Mouse (Mus musculus) kidney, adult 2 months (tissue): ENCODE measurements at regions not wholly inside any gene's neighbourhood (a gene's known extent, or its start where the extent isn't known, plus 50 kb on each side); places are given as distances from the start of the nearest gene placed in this dataset.

Experiments
- DNase-seq: peaks from one replicate; pipeline ENCODE4 v3.0.0; 2021
- H3K27ac ChIP-seq: fragments of 200-500 bp; 2 replicates; pipeline ENCODE4 v1.5.1; 2012; ENCODE audit warnings: low read depth, low read length, control low read depth, inconsistent platforms; ENCODE audit not compliant: insufficient read depth
- H3K27me3 ChIP-seq: fragments of 200-500 bp; replicated peaks from 2 replicates; pipeline ENCODE4 v1.6.1; 2012; ENCODE audit warnings: mild to moderate bottlenecking, moderate library complexity, low read length, inconsistent platforms; ENCODE audit not compliant: control insufficient read depth, insufficient read depth
- H3K36me3 ChIP-seq: fragments of 200-500 bp; 2 replicates; pipeline ENCODE4 v1.6.1; 2012; ENCODE audit warnings: mild to moderate bottlenecking, moderate library complexity, low read length, inconsistent platforms; ENCODE audit not compliant: control insufficient read depth, insufficient read depth
- H3K4me1 ChIP-seq: fragments of 200-500 bp; 2 replicates; pipeline ENCODE4 v1.6.1; 2011; ENCODE audit warnings: low read length; ENCODE audit not compliant: control insufficient read depth, insufficient read depth
- H3K4me3 ChIP-seq: fragments of 200-500 bp; 2 replicates; pipeline ENCODE4 v1.5.1; 2011; ENCODE audit warnings: mild to moderate bottlenecking, low read depth, low read length, control low read depth; ENCODE audit not compliant: insufficient read depth
- CTCF ChIP-seq: fragments of 200-500 bp; conservative IDR thresholded peaks from 2 replicates; pipeline ENCODE4 v1.5.1; 2011; ENCODE audit warnings: low read depth, mild to moderate bottlenecking, control low read depth, low read length, moderate library complexity, mixed read lengths; ENCODE audit not compliant: insufficient read depth, insufficient read length
- POLR2A ChIP-seq: fragments of 200-500 bp; IDR thresholded peaks from one replicate; pipeline ENCODE4 v1.6.1; 2011; ENCODE audit warnings: low read depth, low read length, control low read depth
- WGBS: fragments of 180-500 bp; shearing (Covaris S2); methylation state at CpG from one replicate; pipeline ENCODE4 v1.1.7; 2018; 5-methylcytosine and 5-hydroxymethylcytosine counted together

DNA sequence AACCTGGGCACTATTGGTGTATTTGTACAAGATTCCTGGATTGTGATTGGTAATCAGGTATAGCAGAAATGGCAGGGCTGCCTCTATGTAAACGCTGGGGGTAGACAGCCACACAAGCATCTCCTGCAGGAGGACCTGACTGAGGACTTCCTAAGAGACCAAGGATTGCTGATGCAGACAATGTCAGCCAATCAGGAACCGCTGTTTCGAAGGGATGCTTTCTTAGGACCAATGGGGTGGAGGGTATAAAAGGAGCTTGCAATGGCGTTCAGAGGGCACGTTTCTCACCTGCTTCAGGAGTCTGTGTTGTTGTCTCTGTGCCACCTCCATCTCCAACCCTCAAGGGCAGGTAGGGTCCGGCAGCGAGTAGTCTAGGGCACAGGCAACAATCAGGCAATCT is 393.7 kb downstream of the Gm45692 start:
- WGBS, result 84% methylated on average over 7 of the region's 7 CpGs
- H3K4me1 ChIP-seq, result no peaks in the 10 kb centered on the region

DNA sequence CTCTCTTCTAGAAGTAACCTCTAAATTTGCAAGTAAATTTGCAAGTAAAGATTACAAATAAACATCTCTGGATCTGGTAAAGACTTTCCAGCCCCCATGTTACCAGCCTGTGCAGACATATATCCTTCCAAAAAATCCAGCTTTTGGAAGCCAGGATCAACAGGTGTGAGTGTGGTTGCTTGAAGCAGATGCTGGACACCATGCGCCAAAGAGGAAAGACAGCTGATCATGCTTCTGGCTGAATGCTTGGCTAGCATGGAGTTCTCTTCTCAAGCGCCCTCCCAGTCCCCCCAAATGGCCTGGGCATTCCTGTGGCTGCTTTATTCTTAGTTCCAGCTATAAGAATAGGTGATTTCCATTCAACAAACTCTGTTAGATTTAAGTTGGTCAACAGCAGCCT is 404.9 kb downstream of the Gm45692 start:
- Histone ChIP-seq H3K27ac (no peak overlapping the region), H3K4me1 (no peaks in the 10 kb centered on the region), H3K27me3 (no peaks in the 10 kb centered on the region), H3K4me3 (no peak overlapping the region), H3K36me3 (no peaks in the 10 kb centered on the region)
- no peak for DNase-seq
- WGBS, result 92% methylated on average over 2 of the region's 2 CpGs
- TF ChIP-seq POLR2A, result no peak
- TF ChIP-seq CTCF, result no peak

More for the DNA sequence above, 393.7 kb downstream of the Gm45692 start:
- H3K27ac ChIP-seq, result no peak overlapping the region
- DNase-seq, result no peak
- no peaks in the 10 kb centered on the region for H3K27me3 ChIP-seq
- no peaks in the 10 kb centered on the region for H3K36me3 ChIP-seq
- no peak overlapping the region for H3K4me3 ChIP-seq
- TF ChIP-seq POLR2A (no peak), CTCF (no peak)

DNA sequence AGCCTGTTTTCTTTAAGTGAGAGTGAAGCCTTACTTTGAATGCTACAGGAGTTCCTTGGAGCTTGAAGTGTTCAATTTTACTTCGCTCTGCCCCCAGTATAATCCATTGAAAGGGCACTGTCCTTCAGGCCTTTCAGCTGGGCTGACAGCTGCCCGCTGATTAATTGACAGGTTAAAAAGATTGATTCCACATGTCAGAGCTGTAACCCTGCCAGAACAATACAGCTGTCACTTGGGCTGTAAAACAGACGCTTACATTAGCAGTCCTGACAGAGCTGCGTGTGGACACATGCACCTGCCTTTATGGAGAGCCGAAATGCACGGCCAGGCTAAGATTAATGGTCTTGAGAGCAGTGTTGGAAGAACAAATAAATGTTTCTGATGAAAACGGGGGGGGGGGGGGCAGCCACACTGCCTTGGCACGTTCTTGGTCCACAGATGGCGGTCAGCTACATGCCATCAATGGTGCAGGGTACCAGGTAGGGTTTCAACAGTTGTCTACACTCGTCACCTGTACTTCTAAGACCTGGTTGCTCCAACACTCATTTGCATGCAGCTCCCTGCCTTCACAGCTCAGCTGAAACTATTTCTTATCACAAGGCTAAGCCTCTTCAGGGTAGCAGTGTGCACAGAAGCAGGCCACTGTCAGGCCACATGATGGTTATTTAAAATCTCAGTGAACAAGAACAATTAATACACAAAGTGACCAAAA is 407.3 kb downstream of the Gm45692 start:
- 38% methylated on average over 10 of the region's 10 CpGs for WGBS
- Histone ChIP-seq H3K36me3 (no peaks in the 10 kb centered on the region), H3K4me3 (no peak overlapping the region), H3K4me1 (no peaks in the 10 kb centered on the region), H3K27ac (no peak overlapping the region), H3K27me3 (no peaks in the 10 kb centered on the region)
- no peak for TF ChIP-seq CTCF
- TF ChIP-seq POLR2A, result no peak
- no peak for DNase-seq

DNA sequence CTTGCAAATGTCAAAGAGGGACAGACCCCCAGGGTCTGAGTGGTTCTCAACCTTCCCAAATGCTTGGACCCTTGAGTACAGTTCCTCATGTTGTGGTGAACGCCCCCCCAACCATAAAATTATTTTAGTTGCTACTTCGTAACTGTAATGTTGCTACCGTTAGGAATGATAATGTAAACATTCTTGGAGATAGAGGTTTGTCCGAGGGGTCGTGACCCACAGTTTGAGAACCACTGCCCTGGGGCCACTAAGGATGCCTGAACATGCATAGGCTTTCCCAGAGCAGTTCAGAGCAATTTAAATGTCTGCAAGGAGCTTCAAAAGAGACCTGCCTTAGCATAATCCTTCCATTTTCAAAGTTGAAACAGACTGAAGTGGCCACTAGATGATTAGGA is 407.8 kb downstream of the Gm45692 start:
- TF ChIP-seq CTCF (no peak), POLR2A (no peak)
- WGBS, result 71% methylated on average over 5 of the region's 5 CpGs
- Histone ChIP-seq H3K36me3 (no peaks in the 10 kb centered on the region), H3K4me3 (no peak overlapping the region), H3K27me3 (no peaks in the 10 kb centered on the region), H3K4me1 (no peaks in the 10 kb centered on the region), H3K27ac (no peak overlapping the region)
- no peak for DNase-seq

DNA sequence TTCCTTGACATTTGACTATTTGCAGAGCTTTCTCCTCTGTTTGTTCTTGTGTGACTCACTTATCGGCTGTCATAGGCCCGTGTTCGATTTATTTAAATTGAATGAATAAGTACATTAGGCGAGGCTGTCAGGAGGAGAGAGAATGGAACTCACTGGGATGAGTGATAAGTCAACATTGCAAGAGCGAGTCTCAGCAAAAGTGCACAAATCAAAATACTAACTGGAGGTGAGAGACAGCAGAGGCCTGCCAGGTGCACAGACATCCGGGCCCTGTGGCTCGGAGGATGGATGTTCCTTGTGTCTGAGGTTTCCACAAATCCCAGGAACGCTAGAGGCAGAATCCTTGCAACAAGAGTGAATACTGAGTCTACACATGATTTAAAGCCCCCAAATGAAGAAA is 410.6 kb downstream of the Gm45692 start:
- no peak overlapping the region for H3K4me3 ChIP-seq
- WGBS, result 88% methylated on average over 8 of the region's 8 CpGs
- H3K27ac ChIP-seq, result no peak overlapping the region
- H3K36me3 ChIP-seq, result no peaks in the 10 kb centered on the region
- H3K27me3 ChIP-seq, result no peaks in the 10 kb centered on the region
- no peaks in the 10 kb centered on the region for H3K4me1 ChIP-seq
- no peak for DNase-seq
- TF ChIP-seq CTCF, result no peak
- TF ChIP-seq POLR2A, result no peak

DNA sequence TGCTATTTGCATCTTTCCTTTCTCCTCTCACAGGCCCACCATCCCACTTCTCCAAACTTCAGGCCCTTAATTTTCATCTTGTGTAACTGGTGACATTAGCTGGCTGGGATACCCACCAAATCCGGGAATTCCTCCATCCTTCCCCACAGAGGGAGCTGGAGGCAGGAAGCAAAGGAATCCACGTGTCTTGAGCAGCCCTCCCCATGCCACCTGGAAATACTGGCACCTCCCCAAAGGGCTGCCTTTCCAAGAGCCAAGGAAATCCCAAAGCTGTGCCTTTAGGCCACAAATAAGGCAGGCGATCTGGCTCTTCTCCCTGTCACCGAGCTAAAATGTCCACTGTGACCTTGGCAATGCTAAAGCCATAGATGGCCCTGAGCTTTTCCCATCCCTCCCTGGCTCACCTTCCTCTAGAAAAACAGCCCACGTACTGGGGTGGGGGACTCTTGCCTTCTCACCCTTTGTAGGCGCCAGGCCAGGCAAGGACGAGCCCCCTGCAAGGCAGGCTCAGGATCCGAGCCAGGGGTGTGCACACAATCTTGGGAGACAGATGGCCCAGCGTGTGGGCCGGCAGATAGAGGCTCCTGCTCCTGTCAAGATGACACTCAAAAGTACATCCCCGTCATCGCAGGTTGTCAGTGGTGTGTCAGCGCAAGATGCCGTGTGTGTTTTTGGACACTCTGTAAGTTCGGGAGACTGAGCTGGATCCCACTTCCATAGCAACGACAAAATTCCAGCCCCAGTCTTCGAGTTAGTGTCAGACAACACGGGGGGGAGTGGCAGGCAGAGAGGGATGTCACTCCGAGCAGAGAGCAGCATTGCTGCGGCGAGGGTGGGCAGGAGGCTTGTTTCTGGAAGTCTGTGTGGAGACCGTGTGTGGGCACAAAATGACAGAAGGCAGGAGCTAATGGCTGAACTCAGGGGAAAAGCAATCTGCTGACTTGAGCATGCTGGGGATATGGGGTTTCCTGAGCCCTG is 414.4 kb downstream of the Gm45692 start:
- no peak for DNase-seq
- no peaks in the 10 kb centered on the region for H3K4me1 ChIP-seq
- no peaks in the 10 kb centered on the region for H3K36me3 ChIP-seq
- H3K27ac ChIP-seq, result no peak overlapping the region
- no peak overlapping the region for H3K4me3 ChIP-seq
- WGBS, result 74% methylated on average over 22 of the region's 22 CpGs
- TF ChIP-seq CTCF (no peak), POLR2A (no peak)
- H3K27me3 ChIP-seq, result no peaks in the 10 kb centered on the region

DNA sequence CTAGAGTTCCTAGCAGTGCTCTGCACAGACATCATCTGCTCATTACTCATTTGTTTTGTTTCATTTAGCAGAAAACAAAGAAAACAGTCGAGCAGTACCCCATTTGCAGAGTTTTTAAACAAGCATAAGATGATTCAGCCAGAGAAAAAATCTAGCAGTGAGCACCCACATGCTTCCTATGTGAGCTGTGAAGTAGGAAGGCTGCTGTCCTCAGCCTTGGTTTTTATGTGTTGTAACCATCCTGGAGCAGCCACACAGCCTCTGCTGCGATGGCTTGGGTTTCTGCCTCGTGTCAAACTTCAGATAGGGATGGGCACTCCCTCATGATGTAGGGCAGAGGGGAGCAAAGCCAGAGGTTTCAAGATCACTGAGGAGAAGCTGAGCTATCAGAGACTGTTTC is 416.5 kb downstream of the Gm45692 start:
- Histone ChIP-seq H3K27me3 (no peaks in the 10 kb centered on the region), H3K4me1 (no peaks in the 10 kb centered on the region), H3K36me3 (no peaks in the 10 kb centered on the region), H3K27ac (no peak overlapping the region), H3K4me3 (no peak overlapping the region)
- TF ChIP-seq CTCF (no peak), POLR2A (no peak)
- no peak for DNase-seq
- 30% methylated on average over 3 of the region's 3 CpGs for WGBS
